Mouse (Mus musculus) forebrain, embryonic 14.5 days (tissue): ENCODE results near the gene Tmprss3. TPM values are rescaled to one million over a fixed set of nuclear protein-coding genes. Genes with fewer than 3 reads are reported as not detected.
A peak's percentile ranks its signal among the peaks of the same experiment; 100 is the strongest.

Source experiments
- ATAC-seq: fragments of 200-750 bp; cut with Nextera tagmentation; 2 replicates; pipeline ENCODE4 v1.8.0; 2017; ENCODE audit warnings: mild to moderate bottlenecking, moderate library complexity
- DNase-seq: peaks from one replicate; pipeline ENCODE4 v3.0.0-alpha.2; 2015; ENCODE audit warnings: low spot score
- H3K27ac ChIP-seq: fragments of 300-500 bp; sonication (generic); 2 replicates; pipeline ENCODE4 v1.5.1; 2014; ENCODE audit warnings: low read depth, mild to moderate bottlenecking, control low read depth, low read length, moderate library complexity
- H3K27me3 ChIP-seq: fragments of 300-500 bp; sonication (generic); replicated peaks from 2 replicates; pipeline ENCODE4 v1.6.1; 2014; ENCODE audit warnings: low read length, control low read depth, mixed read lengths; ENCODE audit not compliant: control insufficient read depth, insufficient read depth
- H3K36me3 ChIP-seq: fragments of 300-500 bp; sonication (generic); 2 replicates; pipeline ENCODE4 v1.6.1; 2014; ENCODE audit warnings: low read length, control low read depth; ENCODE audit not compliant: control insufficient read depth, insufficient read depth
- H3K4me1 ChIP-seq: fragments of 300-500 bp; sonication (generic); 2 replicates; pipeline ENCODE4 v1.6.1; 2014; ENCODE audit warnings: antibody characterized with exemption, low read length, control low read depth; ENCODE audit not compliant: control insufficient read depth, insufficient read depth
- H3K4me2 ChIP-seq: fragments of 300-500 bp; sonication (generic); 2 replicates; pipeline ENCODE4 v1.6.1; 2014; ENCODE audit warnings: mild to moderate bottlenecking, control low read depth, low read length
- H3K4me3 ChIP-seq: fragments of 300-500 bp; sonication (generic); 2 replicates; pipeline ENCODE4 v1.5.1; 2014; ENCODE audit warnings: low read depth, low read length, control low read depth
- H3K9ac ChIP-seq: fragments of 300-500 bp; sonication (generic); 2 replicates; pipeline ENCODE4 v1.6.1; 2014; ENCODE audit warnings: mild to moderate bottlenecking, low read length, control low read depth, moderate library complexity
- H3K9me3 ChIP-seq: fragments of 300-500 bp; sonication (generic); replicated peaks from 2 replicates; pipeline ENCODE4 v1.6.1; 2016; ENCODE audit warnings: low read length, control low read depth, mixed read lengths; ENCODE audit not compliant: control insufficient read depth
- WGBS: fragments of 180-500 bp; shearing (Covaris S2); extraction: QIAGEN DNeasy Blood & Tissue Kit; methylation state at CpG from one replicate; pipeline ENCODE4 v1.1.7; 2014; 5-methylcytosine and 5-hydroxymethylcytosine counted together
- polyA plus RNA-seq: library from polyadenylated mRNA; unstranded; fragments of >200 nt; fragmentation: Nextera tagmentation; extraction: Ambion mirVana; gene quantifications from 2 replicates; pipeline ENCODE4 v1.2.1, GENCODE M21; 2014

Gene Tmprss3
- polyA plus RNA-seq, result not detected in 2 replicates

GRCm38 (mm10) chr17:31198877-31199276 lies at the start of gene Tmprss3:
Tmprss3 (minus strand) TSS chr17:31198977.
- Histone ChIP-seq H3K9ac (no peak within 1 kb of the TSS), H3K9me3 (no peaks in the 10 kb centered on the region), H3K4me1 (no peaks in the 10 kb centered on the region), H3K36me3 (no peaks in the 10 kb centered on the region), H3K27me3 (no peaks in the 10 kb centered on the region), H3K4me3 (no peak within 1 kb of the TSS), H3K27ac (no peak within 1 kb of the TSS), H3K4me2 (no peak within 1 kb of the TSS)
- WGBS, result 88% methylated on average over 11 of the region's 11 CpGs
- DNase-seq (no peak), ATAC-seq (no peak)

- Histone ChIP-seq H3K27ac (no peak overlapping the region), H3K9me3 (no peaks in the 10 kb centered on the region), H3K4me3 (no peak overlapping the region), H3K4me1 (no peaks in the 10 kb centered on the region), H3K9ac (no peak overlapping the region), H3K4me2 (no peak overlapping the region), H3K27me3 (no peaks in the 10 kb centered on the region), H3K36me3 (no peaks in the 10 kb centered on the region)
- ATAC-seq (no peak), DNase-seq (no peak)
- WGBS, result 47% methylated on average over 5 of the region's 5 CpGs
Measured at GRCm38 (mm10) chr17:31247144-31247543, 48.4 kb upstream of the Tmprss3 start.

- ATAC-seq, result no peak
- 83% methylated on average over 5 of the region's 5 CpGs for WGBS
- Histone ChIP-seq H3K4me1 (no peaks in the 10 kb centered on the region), H3K36me3 (no peaks in the 10 kb centered on the region), H3K27me3 (no peaks in the 10 kb centered on the region), H3K4me3 (no peak overlapping the region), H3K4me2 (no peak overlapping the region), H3K27ac (no peak overlapping the region), H3K9ac (no peak overlapping the region), H3K9me3 (no peaks in the 10 kb centered on the region)
- no peak for DNase-seq
Measured at GRCm38 (mm10) chr17:31245321-31245720, 46.5 kb upstream of the Tmprss3 start.

GRCm38 (mm10) chr17:31242764-31243163 lies 44.0 kb upstream of the Tmprss3 start:
- Histone ChIP-seq H3K27me3 (no peaks in the 10 kb centered on the region), H3K36me3 (no peaks in the 10 kb centered on the region), H3K4me1 (no peaks in the 10 kb centered on the region), H3K9ac (no peak overlapping the region), H3K4me3 (no peak overlapping the region), H3K9me3 (no peaks in the 10 kb centered on the region), H3K27ac (no peak overlapping the region), H3K4me2 (no peak overlapping the region)
- DNase-seq (no peak), ATAC-seq (no peak)
- WGBS, result 0% methylated on average over 1 of the region's 1 CpGs

- ATAC-seq (no peak), DNase-seq (no peak)
- Histone ChIP-seq H3K27me3 (no peaks in the 10 kb centered on the region), H3K36me3 (no peaks in the 10 kb centered on the region), H3K4me1 (no peaks in the 10 kb centered on the region), H3K4me3 (no peak overlapping the region), H3K9ac (no peak overlapping the region), H3K9me3 (no peaks in the 10 kb centered on the region), H3K27ac (no peak overlapping the region), H3K4me2 (no peak overlapping the region)
- WGBS, result 89% methylated on average over 8 of the region's 8 CpGs
Measured at GRCm38 (mm10) chr17:31241156-31241555, 42.4 kb upstream of the Tmprss3 start.

GRCm38 (mm10) chr17:31238234-31239020 lies 39.6 kb upstream of the Tmprss3 start:
- no peak overlapping the region for H3K4me3 ChIP-seq
- no peaks in the 10 kb centered on the region for H3K4me1 ChIP-seq
- no peaks in the 10 kb centered on the region for H3K27me3 ChIP-seq
- no peak overlapping the region for H3K4me2 ChIP-seq
- no peaks in the 10 kb centered on the region for H3K9me3 ChIP-seq
- no peak overlapping the region for H3K9ac ChIP-seq
- WGBS, result 79% methylated on average over 7 of the region's 7 CpGs
- DNase-seq, result no peak
- no peak overlapping the region for H3K27ac ChIP-seq
- no peaks in the 10 kb centered on the region for H3K36me3 ChIP-seq
- ATAC-seq, result no peak

GRCm38 (mm10) chr17:31235915-31236314 lies 37.1 kb upstream of the Tmprss3 start:
- H3K9me3 ChIP-seq, result no peaks in the 10 kb centered on the region
- no peak overlapping the region for H3K27ac ChIP-seq
- H3K4me3 ChIP-seq, result no peak overlapping the region
- DNase-seq (no peak), ATAC-seq (no peak)
- H3K36me3 ChIP-seq, result no peaks in the 10 kb centered on the region
- WGBS, result 100% methylated on average over 1 of the region's 1 CpGs
- no peak overlapping the region for H3K9ac ChIP-seq
- no peak overlapping the region for H3K4me2 ChIP-seq
- H3K27me3 ChIP-seq, result no peaks in the 10 kb centered on the region
- no peaks in the 10 kb centered on the region for H3K4me1 ChIP-seq

- no peak for ATAC-seq
- Histone ChIP-seq H3K4me1 (no peaks in the 10 kb centered on the region), H3K36me3 (no peaks in the 10 kb centered on the region), H3K4me2 (no peak overlapping the region), H3K9me3 (no peaks in the 10 kb centered on the region), H3K27ac (no peak overlapping the region; the same call in 1 of the 2 replicates), H3K27me3 (no peaks in the 10 kb centered on the region), H3K4me3 (no peak overlapping the region), H3K9ac (no peak overlapping the region)
- peak; percentile 21 for DNase-seq
- WGBS, result 31% methylated on average over 8 of the region's 8 CpGs
Measured at GRCm38 (mm10) chr17:31232251-31233010, 33.7 kb upstream of the Tmprss3 start.

GRCm38 (mm10) chr17:31231780-31232179 lies 33.0 kb upstream of the Tmprss3 start:
- H3K9ac ChIP-seq, result no peak overlapping the region
- H3K4me3 ChIP-seq, result no peak overlapping the region
- no peaks in the 10 kb centered on the region for H3K4me1 ChIP-seq
- H3K27ac ChIP-seq, result no peak overlapping the region
- ATAC-seq (no peak), DNase-seq (no peak)
- no peaks in the 10 kb centered on the region for H3K27me3 ChIP-seq
- H3K36me3 ChIP-seq, result no peaks in the 10 kb centered on the region
- WGBS, result 47% methylated on average over 6 of the region's 6 CpGs
- H3K9me3 ChIP-seq, result no peaks in the 10 kb centered on the region
- H3K4me2 ChIP-seq, result no peak overlapping the region
